Mouse (Mus musculus) neural tube, embryonic 15.5 days (tissue): ENCODE results near the gene Popdc3. TPM values are rescaled to one million over a fixed set of nuclear protein-coding genes. Genes with fewer than 3 reads are reported as not detected.
A peak's percentile ranks its signal among the peaks of the same experiment; 100 is the strongest.
"Not testable (repeated sequence)": the region's sequence is repeated elsewhere in the genome, so short reads cannot be mapped to it uniquely, and the experiment has no call there.

Experiments
- ATAC-seq: fragments of 200-750 bp; cut with Nextera tagmentation; 2 replicates; pipeline ENCODE4 v1.8.0; 2017; ENCODE audit warnings: mild to moderate bottlenecking, moderate TSS enrichment, moderate library complexity; ENCODE audit not compliant: low FRiP score
- H3K27ac ChIP-seq: fragments of 300-500 bp; sonication (generic); replicated peaks from 2 replicates; pipeline ENCODE4 v1.5.1; 2015; ENCODE audit warnings: mild to moderate bottlenecking, inconsistent platforms
- H3K27me3 ChIP-seq: fragments of 300-500 bp; sonication (generic); replicated peaks from 2 replicates; pipeline ENCODE4 v1.6.1; 2015; ENCODE audit warnings: inconsistent platforms
- H3K36me3 ChIP-seq: fragments of 300-500 bp; sonication (generic); 2 replicates; pipeline ENCODE4 v1.6.1; 2015; ENCODE audit warnings: inconsistent platforms
- H3K4me1 ChIP-seq: fragments of 300-500 bp; sonication (generic); 2 replicates; pipeline ENCODE4 v1.6.1; 2015; ENCODE audit warnings: inconsistent platforms
- H3K4me2 ChIP-seq: fragments of 300-500 bp; sonication (generic); 2 replicates; pipeline ENCODE4 v1.6.1; 2015; ENCODE audit warnings: inconsistent platforms, mild to moderate bottlenecking, moderate library complexity
- H3K4me3 ChIP-seq: fragments of 300-500 bp; sonication (generic); replicated peaks from 2 replicates; pipeline ENCODE4 v1.5.1; 2015; ENCODE audit warnings: mild to moderate bottlenecking, inconsistent platforms
- H3K9ac ChIP-seq: fragments of 300-500 bp; sonication (generic); replicated peaks from 2 replicates; pipeline ENCODE4 v1.6.1; 2015; ENCODE audit warnings: mild to moderate bottlenecking, inconsistent platforms
- H3K9me3 ChIP-seq: fragments of 300-500 bp; sonication (generic); replicated peaks from 2 replicates; pipeline ENCODE4 v1.6.1; 2016; ENCODE audit warnings: inconsistent platforms
- WGBS: fragments of 180-500 bp; shearing (Covaris S2); methylation state at CpG from one replicate; pipeline ENCODE4 v1.1.7; 2015; ENCODE audit warnings: mixed read lengths; 5-methylcytosine and 5-hydroxymethylcytosine counted together
- polyA plus RNA-seq: library from polyadenylated mRNA; unstranded; fragments of >200 nt; fragmentation: Nextera tagmentation; extraction: Ambion mirVana; gene quantifications from 2 replicates; pipeline ENCODE4 v1.2.1, GENCODE M21; 2015

Popdc3 gene
- polyA plus RNA-seq, 1 experiment from 2014 or later, result 3.8 TPM

GRCm38 (mm10) chr10:45318922-45319321 lies 141.0 kb downstream of the Popdc3 start:
- Histone ChIP-seq H3K9me3 (no peaks in the 10 kb centered on the region), H3K4me1 (no peaks in the 10 kb centered on the region), H3K27me3 (no peaks in the 10 kb centered on the region), H3K27ac (no peak overlapping the region), H3K36me3 (no peaks in the 10 kb centered on the region), H3K9ac (no peak overlapping the region), H3K4me2 (no peak overlapping the region), H3K4me3 (no peak overlapping the region)
- 85% methylated on average over 5 of the region's 5 CpGs for WGBS
- no peak for ATAC-seq

GRCm38 (mm10) chr10:45320296-45320695 lies 142.4 kb downstream of the Popdc3 start:
- Histone ChIP-seq H3K4me3 (no peak overlapping the region), H3K4me2 (no peak overlapping the region), H3K9ac (no peak overlapping the region), H3K27ac (no peak overlapping the region), H3K4me1 (no peaks in the 10 kb centered on the region), H3K9me3 (no peaks in the 10 kb centered on the region), H3K36me3 (no peaks in the 10 kb centered on the region), H3K27me3 (no peaks in the 10 kb centered on the region)
- WGBS, result 44% methylated on average over 3 of the region's 3 CpGs
- ATAC-seq, result no peak

- H3K9me3 ChIP-seq, result no peaks in the 10 kb centered on the region
- no peak overlapping the region for H3K4me3 ChIP-seq
- no peak overlapping the region for H3K9ac ChIP-seq
- H3K27me3 ChIP-seq, result no peaks in the 10 kb centered on the region
- H3K4me2 ChIP-seq, result no peak overlapping the region
- ATAC-seq, result no peak
- H3K4me1 ChIP-seq, result 0 out of 2 replicates have a peak, but pooled peaks cover 5% of the 10 kb centered on the region
- 9% methylated on average over 1 of the region's 1 CpGs for WGBS
- no peak overlapping the region for H3K27ac ChIP-seq
- no peaks in the 10 kb centered on the region for H3K36me3 ChIP-seq
Observed at GRCm38 (mm10) chr10:45324159-45324558, 146.3 kb downstream of the Popdc3 start.

GRCm38 (mm10) chr10:45328196-45329000 lies 150.5 kb downstream of the Popdc3 start:
- ATAC-seq, result peak; percentile 85
- H3K4me3 ChIP-seq, result no peak overlapping the region
- H3K27me3 ChIP-seq, result no peaks in the 10 kb centered on the region; the same call in 1 of the 2 replicates
- H3K4me2 ChIP-seq, result no peak overlapping the region
- no peak overlapping the region for H3K9ac ChIP-seq
- no peaks in the 10 kb centered on the region for H3K9me3 ChIP-seq
- H3K36me3 ChIP-seq, result no peaks in the 10 kb centered on the region
- 0 out of 2 replicates have a peak, but pooled peaks cover 5% of the 10 kb centered on the region for H3K4me1 ChIP-seq
- H3K27ac ChIP-seq, result no peak overlapping the region
- WGBS, result 51% methylated on average over 7 of the region's 7 CpGs

GRCm38 (mm10) chr10:45334925-45335324 lies 157.0 kb downstream of the Popdc3 start:
- Histone ChIP-seq H3K27me3 (peaks cover 13% of the 10 kb centered on the region; the same call in 1 of the 2 replicates), H3K4me1 (peaks cover 7% of the 10 kb centered on the region; the same call in 1 of the 2 replicates), H3K9ac (no peak overlapping the region), H3K4me2 (peak overlapping the region; percentile 75), H3K9me3 (no peaks in the 10 kb centered on the region), H3K4me3 (peak overlapping the region; percentile 68), H3K27ac (no peak overlapping the region), H3K36me3 (no peaks in the 10 kb centered on the region)
- WGBS, result 18% methylated on average over 7 of the region's 7 CpGs
- ATAC-seq, result peak; percentile 72

- H3K27ac ChIP-seq, result no peak within 1 kb of the TSS; the same call in 1 of the 2 replicates
- peaks cover 13% of the 10 kb centered on the region; the same call in 1 of the 2 replicates for H3K27me3 ChIP-seq
- peak within 1 kb of the TSS; percentile 68 for H3K4me3 ChIP-seq
- H3K4me2 ChIP-seq, result peak within 1 kb of the TSS; percentile 75
- WGBS, result under 1% methylated on average over 111 of the region's 116 CpGs
- no peaks in the 10 kb centered on the region for H3K36me3 ChIP-seq
- H3K9ac ChIP-seq, result peak within 1 kb of the TSS; percentile 50
- H3K4me1 ChIP-seq, result peaks cover 7% of the 10 kb centered on the region; the same call in 1 of the 2 replicates
- no peaks in the 10 kb centered on the region for H3K9me3 ChIP-seq
- ATAC-seq, result peak; percentile 83
Observed at GRCm38 (mm10) chr10:45335434-45336422, 157.8 kb downstream of the Popdc3 start, which contains the start of gene Bves. Bves (plus strand) TSS chr10:45335772.

- no peak overlapping the region for H3K4me2 ChIP-seq
- 74% methylated on average over 7 of the region's 7 CpGs for WGBS
- H3K27me3 ChIP-seq, result peaks cover 8% of the 10 kb centered on the region; the same call in 1 of the 2 replicates
- no peak overlapping the region for H3K27ac ChIP-seq
- no peak overlapping the region for H3K9ac ChIP-seq
- H3K4me3 ChIP-seq, result no peak overlapping the region
- no peaks in the 10 kb centered on the region for H3K9me3 ChIP-seq
- peaks cover 7% of the 10 kb centered on the region; the same call in 1 of the 2 replicates for H3K4me1 ChIP-seq
- ATAC-seq, result no peak
- no peaks in the 10 kb centered on the region; the same call in 1 of the 2 replicates for H3K36me3 ChIP-seq
Observed at GRCm38 (mm10) chr10:45339106-45339505, 161.2 kb downstream of the Popdc3 start.

- H3K9ac ChIP-seq, result no peak overlapping the region
- H3K4me2 ChIP-seq, result no peak overlapping the region
- ATAC-seq, result no peak
- no peak overlapping the region for H3K27ac ChIP-seq
- 84% methylated on average over 4 of the region's 4 CpGs for WGBS
- no peak overlapping the region for H3K4me3 ChIP-seq
- no peaks in the 10 kb centered on the region; the same call in 1 of the 2 replicates for H3K36me3 ChIP-seq
- no peaks in the 10 kb centered on the region for H3K4me1 ChIP-seq
- H3K9me3 ChIP-seq, result no peaks in the 10 kb centered on the region
- no peaks in the 10 kb centered on the region for H3K27me3 ChIP-seq
Observed at GRCm38 (mm10) chr10:45344381-45344780, 166.5 kb downstream of the Popdc3 start.

GRCm38 (mm10) chr10:45345217-45345616 lies 167.3 kb downstream of the Popdc3 start:
- Histone ChIP-seq H3K4me1 (no peaks in the 10 kb centered on the region), H3K9me3 (no peaks in the 10 kb centered on the region), H3K36me3 (no peaks in the 10 kb centered on the region; the same call in 1 of the 2 replicates), H3K4me2 (no peak overlapping the region), H3K27ac (no peak overlapping the region), H3K9ac (no peak overlapping the region), H3K4me3 (no peak overlapping the region), H3K27me3 (no peaks in the 10 kb centered on the region)
- WGBS, result 71% methylated on average over 9 of the region's 9 CpGs
- ATAC-seq, result no peak

- not testable (repeated sequence) for H3K27me3 ChIP-seq, H3K27ac ChIP-seq, H3K9me3 ChIP-seq, H3K4me3 ChIP-seq, H3K4me2 ChIP-seq, H3K4me1 ChIP-seq, H3K36me3 ChIP-seq, H3K9ac ChIP-seq, ATAC-seq
- 83% methylated on average over 3 of the region's 3 CpGs for WGBS
Observed at GRCm38 (mm10) chr10:45348143-45348542, 170.2 kb downstream of the Popdc3 start.

GRCm38 (mm10) chr10:45356091-45356490 lies 178.2 kb downstream of the Popdc3 start:
- 94% methylated on average over 6 of the region's 6 CpGs for WGBS
- Histone ChIP-seq H3K27me3 (no peaks in the 10 kb centered on the region), H3K9ac (no peak overlapping the region), H3K27ac (no peak overlapping the region), H3K4me3 (no peak overlapping the region), H3K4me1 (no peaks in the 10 kb centered on the region), H3K4me2 (no peak overlapping the region), H3K36me3 (no peaks in the 10 kb centered on the region), H3K9me3 (no peaks in the 10 kb centered on the region)
- no peak for ATAC-seq
